Mouse (Mus musculus) cerebellum, adult 8-10 months (tissue): ENCODE data around the gene Car7.
"Not testable (repeated sequence)": the region's sequence is repeated elsewhere in the genome, so short reads cannot be mapped to it uniquely, and the experiment has no call there.

Source experiments
- DNase-seq: peaks from one replicate; pipeline ENCODE4 v3.0.0; 2022

Gene Car7

DNA sequence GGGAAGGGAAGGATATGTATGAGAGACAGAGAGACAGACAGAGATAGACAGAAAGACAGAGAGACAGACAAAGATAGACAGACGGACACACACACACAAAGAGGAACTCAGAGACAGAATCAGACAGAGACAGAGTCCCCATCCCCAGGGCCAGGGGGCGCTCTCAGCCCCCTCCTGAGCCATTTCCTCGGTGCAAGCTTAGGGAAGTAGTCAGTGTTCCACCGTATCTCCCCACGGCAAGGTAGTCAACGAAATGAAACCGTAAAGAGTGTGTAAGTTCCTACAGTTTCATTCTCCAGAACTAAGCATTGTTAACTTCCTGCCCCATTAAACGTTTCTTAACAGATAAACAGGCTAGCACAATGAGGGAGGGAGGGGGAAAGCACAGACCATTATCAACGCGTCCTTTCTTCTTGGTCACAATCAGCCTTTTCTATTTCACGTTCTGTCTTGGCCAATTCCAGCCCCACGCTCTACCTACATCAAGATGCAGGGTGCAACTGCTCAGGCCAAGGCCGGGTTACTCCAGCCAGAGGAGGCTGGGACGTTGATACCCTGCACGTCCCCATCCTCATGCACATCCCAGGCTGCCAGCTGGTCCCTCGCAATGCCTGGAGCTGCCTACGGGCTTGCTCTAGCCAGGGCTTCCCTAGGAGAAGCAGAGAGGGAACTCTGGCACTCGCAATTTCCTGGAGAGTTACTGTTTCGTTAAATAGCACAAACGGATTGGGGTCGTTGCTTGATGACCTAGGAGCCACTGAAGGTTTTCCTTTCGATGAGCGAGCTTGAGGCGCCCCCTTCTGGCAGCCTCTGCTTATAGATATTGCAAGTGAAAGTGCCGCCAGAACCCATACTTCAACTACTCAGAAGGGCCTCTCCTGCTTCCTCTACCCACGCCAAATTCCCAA lies 36.2 kb downstream of the Car7 start:
- peak; percentile 88 for DNase-seq

- DNase-seq: no peak
Measured at GRCm38 (mm10) chr8:104576820-104577219, 42.3 kb downstream of the Car7 start.

DNA sequence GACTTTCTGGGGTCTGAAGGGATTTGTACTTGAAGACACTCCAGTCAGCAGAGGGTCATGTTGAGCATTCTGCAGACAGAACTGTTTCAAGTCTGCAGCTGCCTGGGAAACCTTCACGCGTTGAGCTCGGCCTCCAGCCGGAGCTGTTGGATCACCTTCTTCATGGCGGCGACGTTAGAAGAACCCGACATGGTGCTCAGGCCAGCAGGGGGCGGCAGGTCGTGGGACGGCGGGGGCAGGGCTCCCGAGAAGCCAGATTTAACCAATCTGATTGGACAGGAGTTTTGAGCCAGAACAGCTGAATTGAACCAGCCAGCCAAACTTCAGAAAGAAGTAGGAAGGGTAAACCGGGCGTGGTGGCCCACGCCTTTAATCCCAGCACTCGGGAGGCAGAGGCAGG lies 43.1 kb downstream of the Car7 start:
- DNase-seq: not testable (repeated sequence)

DNA sequence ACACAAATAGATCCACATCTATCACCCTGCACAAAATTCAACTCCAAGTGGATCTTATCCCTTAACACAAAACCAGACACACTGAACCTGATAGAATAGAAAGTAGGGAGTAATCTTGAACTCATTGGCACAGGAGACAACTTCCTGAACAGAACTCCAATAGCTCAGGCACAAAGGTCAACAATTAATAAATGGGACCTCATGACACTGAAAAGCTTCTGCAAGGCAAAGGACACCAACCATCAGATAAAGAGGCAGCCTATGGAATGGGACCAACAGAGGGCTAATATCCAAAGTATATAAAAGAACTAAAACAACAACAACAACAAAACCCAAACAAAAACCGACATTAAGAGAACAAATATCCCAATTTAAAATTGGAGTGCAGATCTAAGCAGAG lies 50.0 kb downstream of the Car7 start:
- DNase-seq: no peak

DNA sequence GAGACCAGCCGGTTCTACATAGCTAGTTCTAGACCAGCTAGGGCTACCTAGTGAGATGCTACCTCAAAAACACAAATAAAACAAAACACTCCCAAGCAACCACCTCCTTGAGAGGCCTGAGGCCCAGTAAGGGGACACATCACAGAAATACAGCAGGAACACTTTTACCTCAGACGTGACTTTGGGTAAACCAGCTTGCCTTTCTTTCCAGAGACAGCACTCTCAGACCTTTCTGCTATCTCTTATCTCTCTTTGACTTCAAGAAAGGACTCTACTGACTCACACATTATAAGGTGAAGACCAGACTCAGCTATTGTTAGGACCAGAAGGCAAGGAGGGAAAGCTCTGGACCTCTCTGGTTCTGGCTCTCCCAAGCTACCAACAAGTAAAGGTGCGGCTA lies 55.8 kb downstream of the Car7 start:
- DNase-seq: no peak

- DNase-seq: peak; percentile 95
Measured at GRCm38 (mm10) chr8:104591133-104591834, 56.8 kb downstream of the Car7 start, which contains the start of gene Pdp2. TSS of gene Pdp2 (plus strand) at chr8:104591451.

GRCm38 (mm10) chr8:104591856-104592255 lies 57.4 kb downstream of the Car7 start:
- no peak for DNase-seq

GRCm38 (mm10) chr8:104592566-104592965 lies 58.1 kb downstream of the Car7 start:
- no peak for DNase-seq

DNA sequence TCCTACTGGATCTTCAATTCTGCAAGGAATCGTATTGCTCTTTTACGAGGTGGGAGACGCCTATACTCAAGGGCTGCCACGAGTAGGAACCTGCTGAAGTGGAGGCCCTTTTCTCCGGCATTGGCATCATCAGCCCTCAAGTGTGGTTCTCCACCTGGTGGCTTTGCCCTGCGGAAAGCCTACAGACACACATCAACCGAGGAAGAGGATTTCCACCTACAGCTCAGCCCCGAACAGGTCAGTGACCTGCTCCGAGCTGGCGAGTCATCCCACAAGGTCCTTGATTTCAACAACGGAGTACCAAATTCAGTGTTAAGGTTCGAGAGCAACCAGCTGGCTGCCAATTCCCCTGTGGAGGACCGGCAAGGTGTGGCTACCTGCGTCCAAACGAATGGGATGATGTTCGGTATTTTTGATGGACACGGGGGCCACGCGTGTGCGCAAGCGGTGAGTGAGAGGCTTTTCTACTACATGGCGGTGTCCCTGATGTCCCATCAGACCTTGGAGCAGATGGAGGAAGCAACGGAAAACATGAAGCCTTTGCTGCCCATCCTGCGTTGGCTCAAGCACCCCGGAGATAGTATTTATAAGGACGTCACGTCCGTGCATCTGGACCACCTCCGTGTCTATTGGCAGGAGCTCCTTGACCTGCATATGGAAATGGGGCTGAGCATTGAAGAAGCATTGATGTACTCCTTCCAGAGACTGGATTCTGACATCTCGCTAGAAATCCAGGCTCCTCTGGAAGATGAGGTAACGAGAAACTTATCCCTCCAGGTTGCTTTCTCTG lies 59.2 kb downstream of the Car7 start:
- DNase-seq: no peak

DNA sequence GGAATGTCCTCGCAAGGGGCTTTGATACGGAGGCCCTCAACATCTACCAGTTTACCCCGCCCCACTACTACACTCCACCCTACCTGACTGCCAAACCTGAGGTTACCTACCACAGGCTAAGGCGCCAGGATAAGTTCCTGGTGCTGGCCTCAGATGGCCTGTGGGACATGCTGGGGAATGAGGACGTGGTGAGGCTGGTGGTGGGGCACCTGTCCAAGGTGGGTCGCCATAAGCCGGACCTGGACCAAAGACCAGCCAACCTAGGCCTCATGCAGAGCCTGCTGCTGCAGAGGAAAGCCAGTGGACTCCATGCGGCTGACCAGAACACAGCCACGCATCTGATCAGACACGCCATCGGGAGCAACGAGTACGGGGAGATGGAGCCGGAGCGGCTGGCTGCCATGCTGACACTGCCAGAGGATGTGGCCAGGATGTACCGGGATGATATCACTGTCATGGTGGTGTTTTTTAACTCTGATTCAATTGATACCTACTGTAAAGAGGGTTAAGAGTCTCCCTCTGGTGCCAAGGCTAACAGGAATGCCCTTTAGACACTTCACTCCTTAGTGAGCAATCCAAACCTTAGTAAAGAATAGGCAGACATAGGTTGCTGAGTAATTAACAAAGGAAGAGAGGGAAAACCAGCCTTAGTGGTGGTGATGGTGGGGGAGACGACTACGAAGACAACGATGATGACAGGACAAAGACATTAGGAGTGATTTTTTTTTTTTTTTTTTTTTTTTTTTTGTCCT lies 60.3 kb downstream of the Car7 start:
- DNase-seq: no peak

- DNase-seq: no peak
Measured at GRCm38 (mm10) chr8:104595773-104596536, 61.5 kb downstream of the Car7 start.

DNA sequence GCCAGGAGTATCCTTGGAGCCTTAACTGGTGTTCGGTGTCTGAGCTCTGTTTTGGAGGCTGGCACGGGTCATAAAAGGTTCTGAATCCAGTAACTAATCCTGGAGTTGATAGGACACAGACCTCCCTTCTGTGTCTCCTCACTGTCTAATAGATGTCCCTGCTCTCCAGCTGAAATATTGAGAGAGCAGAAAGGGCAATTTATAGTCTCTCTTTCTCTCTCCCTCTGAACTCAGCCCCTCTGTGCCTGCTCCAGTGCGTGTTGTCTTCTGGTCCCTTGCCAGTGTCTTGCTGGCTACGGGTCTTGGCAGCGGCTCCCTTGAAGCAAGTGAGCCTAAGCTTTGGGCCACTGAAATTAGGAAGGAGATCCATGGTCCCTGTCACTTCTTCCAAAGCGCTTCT lies 63.2 kb downstream of the Car7 start:
- DNase-seq: no peak

- DNase-seq: no peak
Measured at GRCm38 (mm10) chr8:104598496-104598895, 64.0 kb downstream of the Car7 start.
